Mouse (Mus musculus): ENCODE measurements around the gene Zic4. TPM values are rescaled to one million over a fixed set of nuclear protein-coding genes. Genes with fewer than 3 reads are reported as not detected.

Zic4 gene
- not detected for total RNA-seq (2023)

DNA sequence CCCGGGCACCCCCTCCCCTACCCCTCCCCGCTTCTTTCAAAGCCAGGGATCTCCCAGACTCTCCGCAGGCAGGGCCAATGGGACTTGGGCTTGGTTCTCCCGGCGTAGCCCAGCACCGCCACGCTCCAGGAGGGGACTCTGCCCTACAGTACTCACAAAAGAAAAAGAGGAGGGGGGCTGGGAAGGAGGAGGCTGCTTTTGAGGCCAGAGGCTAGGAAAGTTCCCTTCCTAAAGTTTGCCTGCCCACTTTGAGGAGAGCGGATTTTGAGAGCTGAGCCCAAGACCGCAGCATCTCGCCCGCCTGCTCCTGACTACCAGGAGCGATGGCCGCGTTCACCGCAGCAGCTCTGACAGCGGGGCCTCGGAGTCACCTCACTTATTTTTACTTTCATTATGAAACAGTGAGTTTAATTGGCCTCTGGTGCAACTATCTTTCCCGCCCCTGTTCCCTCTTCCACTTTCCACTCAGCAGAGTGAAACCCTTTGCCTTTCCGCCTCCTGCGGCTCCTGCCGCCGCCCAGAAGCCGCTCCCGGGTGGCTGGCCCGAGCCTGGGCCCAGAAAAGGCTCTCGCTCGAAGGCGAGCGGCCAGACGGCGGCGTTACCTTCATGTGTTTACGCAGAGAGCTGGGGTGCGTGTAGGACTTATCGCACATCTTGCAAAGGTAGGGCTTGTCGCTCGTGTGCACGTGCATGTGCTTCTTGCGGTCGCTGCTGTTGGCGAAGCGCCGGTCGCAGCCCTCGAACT is at the start of gene Zic4:
Zic4 (plus strand) TSS at position 558 of the 746 bp plus-strand sequence.

DNA sequence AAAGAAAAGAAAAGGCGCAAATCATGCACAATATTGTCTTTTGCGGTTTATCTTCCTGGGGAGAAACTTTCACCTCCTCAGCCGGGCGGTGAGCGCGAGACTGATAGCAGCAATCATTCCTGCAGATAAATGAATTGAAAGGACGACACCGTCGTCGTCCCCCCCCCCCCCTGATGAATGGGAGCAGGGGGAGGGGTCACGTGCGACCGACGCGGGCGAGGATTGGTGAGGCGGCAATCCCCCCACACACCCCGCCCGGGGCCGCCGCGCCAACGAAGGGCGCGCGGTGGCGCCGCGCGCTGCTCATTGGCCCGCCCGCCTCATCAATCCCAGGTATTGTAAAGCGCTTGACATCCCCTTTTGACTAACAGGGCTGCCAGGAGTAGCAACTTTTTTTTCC is 3.5 kb downstream of the Zic4 start, which contains the start of gene Zic1:
Zic1 (minus strand) TSS at position 147 of the 400 bp plus-strand sequence.

Other genes with a start within 250 kb of the Zic4 start
- not detected for gene Zic1, start 3.4 kb downstream of the Zic4 start, total RNA-seq (2023)